Mouse (Mus musculus) small intestine, adult 2 months (tissue): Measurements from ENCODE around the gene Hist1h2bf.
"Not testable (repeated sequence)": the region's sequence is repeated elsewhere in the genome, so short reads cannot be mapped to it uniquely, and the experiment has no call there.

ENCODE experiments used
- CTCF ChIP-seq: fragments of 200-500 bp; IDR thresholded peaks from 2 replicates; pipeline ENCODE4 v1.5.1; 2012; ENCODE audit warnings: low read depth, mild to moderate bottlenecking, control low read depth, inconsistent platforms, low read length, moderate library complexity, mixed read lengths; ENCODE audit not compliant: insufficient replicate concordance, insufficient read length; ENCODE audit errors: extremely low read depth
- POLR2A ChIP-seq: fragments of 200-500 bp; IDR thresholded peaks from 2 replicates; pipeline ENCODE4 v1.6.1; 2012; ENCODE audit warnings: low read depth, mild to moderate bottlenecking, control low read depth, inconsistent platforms, low read length, moderate library complexity

DNA sequence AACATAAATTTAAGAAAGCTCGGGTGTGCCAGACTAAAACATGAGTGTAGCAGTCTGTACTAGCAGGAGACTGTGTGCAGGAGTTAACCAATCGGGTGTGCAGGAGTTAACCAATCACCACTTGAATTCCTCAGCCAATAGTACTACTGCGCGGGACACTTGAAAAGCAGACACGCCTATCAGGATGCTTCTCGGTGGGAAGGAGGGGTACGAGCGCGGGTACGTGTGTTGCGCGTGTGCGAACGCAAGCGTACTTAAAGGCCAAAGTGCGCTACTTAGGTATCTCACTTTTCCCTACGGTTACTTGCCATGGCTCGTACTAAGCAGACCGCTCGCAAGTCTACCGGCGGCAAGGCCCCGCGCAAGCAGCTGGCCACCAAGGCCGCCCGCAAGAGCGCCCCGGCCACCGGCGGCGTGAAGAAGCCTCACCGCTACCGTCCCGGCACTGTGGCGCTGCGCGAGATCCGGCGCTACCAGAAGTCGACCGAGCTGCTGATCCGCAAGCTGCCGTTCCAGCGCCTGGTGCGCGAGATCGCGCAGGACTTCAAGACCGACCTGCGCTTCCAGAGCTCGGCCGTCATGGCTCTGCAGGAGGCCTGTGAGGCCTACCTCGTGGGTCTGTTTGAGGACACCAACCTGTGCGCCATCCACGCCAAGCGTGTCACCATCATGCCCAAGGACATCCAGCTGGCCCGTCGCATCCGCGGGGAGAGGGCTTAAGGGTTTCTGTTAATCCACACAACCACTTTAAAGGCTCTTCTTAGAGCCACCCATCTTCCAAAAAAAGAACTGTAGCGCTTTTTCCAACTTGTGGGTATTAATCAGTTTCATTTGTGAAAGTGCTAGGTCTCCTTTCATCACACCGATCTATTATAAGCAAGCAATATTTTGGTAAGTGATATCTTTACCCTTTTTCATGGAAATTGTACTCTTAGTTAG lies 38.6 kb downstream of the Hist1h2bf start, which contains the start of gene Hist1h3g:
- peak; percentile 27; the same call in 1 of the 2 replicates for TF ChIP-seq POLR2A
- not testable (repeated sequence) for TF ChIP-seq CTCF
